Mouse (Mus musculus) kidney, adult 18-20 months (tissue): ENCODE measurements around the gene Rbbp5.

Experiments
- DNase-seq: peaks from one replicate; pipeline ENCODE4 v3.0.0; 2021

Rbbp5 gene

DNA sequence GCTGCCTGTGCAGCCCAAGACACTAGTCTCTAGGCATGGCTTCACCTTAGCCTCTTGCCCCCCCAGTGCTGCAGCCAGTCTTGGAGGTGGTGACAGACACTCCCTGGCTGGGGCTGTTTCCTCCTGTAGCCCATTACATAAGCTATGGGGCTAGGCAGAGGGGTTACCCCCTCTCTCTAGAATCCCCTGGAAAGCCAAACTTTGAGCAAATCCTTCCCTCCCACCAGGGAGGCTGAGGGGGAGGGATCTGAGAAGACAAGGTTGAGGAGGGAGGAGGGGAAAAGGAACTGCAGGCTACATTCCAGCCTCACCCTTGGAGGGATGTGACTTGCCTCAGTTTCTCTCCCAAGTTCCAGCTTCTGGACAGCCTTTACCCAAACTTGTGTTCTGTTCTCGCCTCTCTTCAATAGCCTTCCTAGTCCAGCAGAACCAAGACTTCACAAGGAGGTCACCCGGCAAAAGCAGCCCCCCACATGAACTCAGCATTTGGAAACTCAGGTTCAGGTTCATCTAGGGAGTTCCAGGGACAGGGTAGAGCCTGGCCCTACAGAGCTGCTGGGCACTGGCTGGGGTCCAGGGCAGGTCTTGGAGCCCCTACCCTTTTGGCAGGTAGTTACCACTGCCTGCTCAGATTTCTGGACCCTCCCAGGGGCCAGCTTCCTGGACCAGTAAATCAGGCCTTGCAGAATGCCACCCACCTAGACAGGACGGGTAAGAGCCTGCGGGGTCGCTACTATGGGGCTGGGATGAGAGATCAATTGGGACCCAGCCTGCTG lies 64.8 kb downstream of the Rbbp5 start:
- DNase-seq = no peak

DNA sequence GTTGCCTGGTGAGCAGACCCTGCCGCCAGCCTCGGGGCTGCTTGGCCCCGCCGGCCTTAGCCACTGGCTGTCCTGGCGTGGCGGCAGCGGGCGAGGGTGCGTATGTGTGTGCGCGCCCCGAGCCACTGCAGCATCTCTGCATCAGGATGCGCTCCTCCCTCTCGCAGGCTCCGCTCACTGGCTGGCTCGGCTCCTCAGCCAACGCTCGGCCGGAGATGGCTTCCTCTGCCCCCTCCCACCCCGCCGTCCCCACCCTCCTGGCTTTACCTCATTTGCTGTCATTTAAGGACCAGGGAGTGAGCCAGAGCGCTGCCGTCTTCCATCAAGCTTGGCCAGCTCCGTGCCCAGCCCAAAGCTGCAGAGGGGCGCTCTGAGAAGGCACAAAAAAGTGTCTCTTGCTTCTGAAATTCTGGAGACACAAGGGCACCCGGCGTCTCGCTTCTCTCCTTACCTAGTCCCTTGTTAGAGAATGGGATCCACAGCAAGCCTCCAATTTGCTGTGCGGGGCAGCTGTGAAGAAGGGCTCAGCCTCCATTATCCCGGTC lies 65.7 kb downstream of the Rbbp5 start, which contains the start of gene Cntn2:
Gene Cntn2 (minus strand): TSS at position 495 of the 545 bp plus-strand sequence.
- DNase-seq = no peak

DNA sequence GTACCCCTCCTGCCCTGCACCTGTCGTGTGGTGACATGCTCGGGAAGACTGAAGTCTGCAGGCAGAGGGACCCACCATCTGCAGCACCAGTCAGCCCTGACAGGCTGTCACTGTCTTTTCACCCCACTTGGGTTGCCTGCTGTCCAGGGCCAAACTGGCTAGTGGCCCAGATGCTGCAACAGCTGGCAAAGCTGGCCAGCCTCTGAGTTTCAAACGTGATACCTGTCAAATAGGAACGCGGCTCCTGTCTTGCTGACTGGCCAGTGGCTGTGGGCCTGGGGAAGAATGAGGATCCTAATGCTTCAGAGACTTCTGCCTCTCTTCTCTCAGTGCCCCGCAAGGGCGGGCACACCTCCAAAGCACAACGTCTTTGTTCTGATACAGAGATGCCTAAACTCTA lies 66.6 kb downstream of the Rbbp5 start:
- DNase-seq = no peak
